Mouse (Mus musculus): ENCODE data around the gene Ggt5. TPM values are rescaled to one million over a fixed set of nuclear protein-coding genes. Genes with fewer than 3 reads are reported as not detected.

The Ggt5 gene
- polyA plus RNA-seq, 2 experiments, result 0.27 to 0.65 TPM

GRCm38 (mm10) chr10:75627490-75627889, 38.4 kb downstream of the Ggt5 start:
- no peaks in the 10 kb centered on the region for H3K36me3 ChIP-seq (replicated peaks; ENCODE audit: control insufficient read depth, insufficient read depth, low read depth)
- no peaks in the 10 kb centered on the region for H3K27me3 ChIP-seq (ENCODE audit: control insufficient read depth, insufficient read depth, low read length)
- no peak overlapping the region for H3K9ac ChIP-seq (replicated peaks)
- no peaks in the 10 kb centered on the region for H3K9me3 ChIP-seq (ENCODE audit: control insufficient read depth, low read length)
- H3K27ac ChIP-seq, result no peak overlapping the region
- no peaks in the 10 kb centered on the region for H3K4me1 ChIP-seq (replicated peaks; ENCODE audit: control insufficient read depth in 2 of 2, insufficient read depth in 2 of 2, low read length in 1 of 2)
- 72% methylated on average over 3 of the region's 3 CpGs for WGBS (ENCODE audit: insufficient replicate concordance)
- H3K4me3 ChIP-seq (ENCODE audit: insufficient read depth in 1 of 2, low read depth in 2 of 2, low read length in 2 of 2), result no peak overlapping the region
- H3K4me2 ChIP-seq (ENCODE audit: low read depth), result no peak overlapping the region
- ATAC-seq (ENCODE audit: insufficient read depth) (no peak), DNase-seq (ENCODE audit: low read depth in 3 of 3, low spot score in 3 of 3) (no peak)
- TF ChIP-seq EP300 (IDR thresholded peaks at IDR 0.05; ENCODE audit: low read depth), result no peak
- TF ChIP-seq CTCF (IDR thresholded peaks at IDR 0.05; ENCODE audit: low read depth), result no peak

GRCm38 (mm10) chr10:75632633-75633032, 43.5 kb downstream of the Ggt5 start:
- H3K27me3 ChIP-seq (ENCODE audit: control insufficient read depth, insufficient read depth, low read length), result no peaks in the 10 kb centered on the region
- no peak overlapping the region for H3K27ac ChIP-seq
- H3K9me3 ChIP-seq (ENCODE audit: control insufficient read depth, low read length), result no peaks in the 10 kb centered on the region
- no peaks in the 10 kb centered on the region for H3K4me1 ChIP-seq (replicated peaks; ENCODE audit: control insufficient read depth in 2 of 2, insufficient read depth in 2 of 2, low read length in 1 of 2)
- no peak overlapping the region for H3K9ac ChIP-seq (replicated peaks)
- TF ChIP-seq CTCF (IDR thresholded peaks at IDR 0.05; ENCODE audit: low read depth), result no peak
- no peak for TF ChIP-seq EP300 (IDR thresholded peaks at IDR 0.05; ENCODE audit: low read depth)
- H3K36me3 ChIP-seq (replicated peaks; ENCODE audit: control insufficient read depth, insufficient read depth, low read depth), result no peaks in the 10 kb centered on the region
- DNase-seq (ENCODE audit: low read depth in 3 of 3, low spot score in 3 of 3) (no peak), ATAC-seq (ENCODE audit: insufficient read depth) (no peak)
- no peak overlapping the region for H3K4me2 ChIP-seq (ENCODE audit: low read depth)
- WGBS (ENCODE audit: insufficient replicate concordance), result 47% methylated on average over 5 of the region's 5 CpGs
- no peak overlapping the region for H3K4me3 ChIP-seq (ENCODE audit: insufficient read depth in 1 of 2, low read depth in 2 of 2, low read length in 2 of 2)

GRCm38 (mm10) chr10:75633048-75633447, 43.9 kb downstream of the Ggt5 start:
- ATAC-seq (ENCODE audit: insufficient read depth) (no peak), DNase-seq (ENCODE audit: low read depth in 3 of 3, low spot score in 3 of 3) (no peak)
- Histone ChIP-seq H3K36me3 (replicated peaks; ENCODE audit: control insufficient read depth, insufficient read depth, low read depth) (no peaks in the 10 kb centered on the region), H3K4me2 (ENCODE audit: low read depth) (no peak overlapping the region), H3K9ac (replicated peaks) (no peak overlapping the region), H3K4me3 (ENCODE audit: insufficient read depth in 1 of 2, low read depth in 2 of 2, low read length in 2 of 2) (no peak overlapping the region), H3K4me1 (replicated peaks; ENCODE audit: control insufficient read depth in 2 of 2, insufficient read depth in 2 of 2, low read length in 1 of 2) (no peaks in the 10 kb centered on the region), H3K27ac (no peak overlapping the region), H3K27me3 (ENCODE audit: control insufficient read depth, insufficient read depth, low read length) (no peaks in the 10 kb centered on the region), H3K9me3 (ENCODE audit: control insufficient read depth, low read length) (no peaks in the 10 kb centered on the region)
- 73% methylated on average over 5 of the region's 5 CpGs for WGBS (ENCODE audit: insufficient replicate concordance)
- TF ChIP-seq EP300 (IDR thresholded peaks at IDR 0.05; ENCODE audit: low read depth) (no peak), CTCF (IDR thresholded peaks at IDR 0.05; ENCODE audit: low read depth) (no peak)

DNA sequence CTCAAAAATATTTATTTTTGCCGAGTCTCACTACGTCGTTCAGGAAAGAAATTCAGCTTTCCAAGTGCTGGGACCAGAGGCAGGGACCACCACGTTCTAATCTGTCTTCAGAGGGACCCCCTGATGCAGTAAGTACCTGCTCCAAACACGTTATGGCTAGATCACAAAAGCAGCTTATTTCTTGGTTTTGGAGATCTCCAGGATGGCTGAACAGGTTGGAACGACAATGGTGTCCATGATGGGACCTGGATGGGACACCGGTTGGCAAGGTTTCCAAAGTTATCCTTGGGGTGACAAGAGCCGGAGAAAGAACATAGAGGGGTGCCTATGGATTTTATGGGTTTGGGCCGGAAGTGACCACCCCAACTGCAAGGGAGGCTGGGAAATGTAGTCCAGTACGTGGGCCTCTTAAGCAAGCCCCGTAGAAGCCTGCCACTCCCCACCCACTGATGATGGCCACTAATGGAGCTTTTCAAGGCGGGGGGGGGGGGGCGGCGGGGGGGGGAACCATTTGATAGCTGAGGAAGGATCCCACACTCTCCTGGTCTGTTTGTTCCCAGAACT, 44.5 kb downstream of the Ggt5 start:
- DNase-seq (ENCODE audit: low read depth in 3 of 3, low spot score in 3 of 3) (no peak), ATAC-seq (ENCODE audit: insufficient read depth) (no peak)
- H3K4me2 ChIP-seq (ENCODE audit: low read depth), result no peak overlapping the region
- no peak overlapping the region for H3K9ac ChIP-seq (replicated peaks)
- WGBS (ENCODE audit: insufficient replicate concordance), result 55% methylated on average over 14 of the region's 14 CpGs
- H3K36me3 ChIP-seq (replicated peaks; ENCODE audit: control insufficient read depth, insufficient read depth, low read depth), result no peaks in the 10 kb centered on the region
- H3K4me3 ChIP-seq (ENCODE audit: insufficient read depth in 1 of 2, low read depth in 2 of 2, low read length in 2 of 2), result no peak overlapping the region
- H3K27ac ChIP-seq, result no peak overlapping the region
- no peaks in the 10 kb centered on the region for H3K9me3 ChIP-seq (ENCODE audit: control insufficient read depth, low read length)
- TF ChIP-seq EP300 (IDR thresholded peaks at IDR 0.05; ENCODE audit: low read depth) (no peak), CTCF (IDR thresholded peaks at IDR 0.05; ENCODE audit: low read depth) (no peak)
- H3K27me3 ChIP-seq (ENCODE audit: control insufficient read depth, insufficient read depth, low read length), result no peaks in the 10 kb centered on the region
- H3K4me1 ChIP-seq (replicated peaks; ENCODE audit: control insufficient read depth in 2 of 2, insufficient read depth in 2 of 2, low read length in 1 of 2), result no peaks in the 10 kb centered on the region

DNA sequence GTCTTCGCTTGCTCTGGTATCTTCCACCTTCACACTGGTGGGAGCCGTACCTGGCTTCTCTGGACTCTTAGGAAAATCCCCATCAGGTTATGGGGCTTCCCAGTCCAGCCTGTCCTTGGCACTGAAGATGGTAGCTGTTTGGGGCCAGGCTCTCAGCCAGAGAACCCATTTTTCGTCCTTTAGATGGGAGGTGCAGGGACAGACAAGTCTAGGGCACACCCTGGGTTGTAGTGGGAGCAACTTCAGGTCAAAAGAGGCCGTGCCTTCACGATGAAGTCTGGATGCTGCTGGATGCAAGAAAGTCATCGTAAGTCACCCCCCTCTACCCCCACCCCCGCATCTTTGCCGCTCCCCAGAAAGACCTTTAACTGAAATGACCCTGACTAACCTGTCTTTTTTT, 45.5 kb downstream of the Ggt5 start:
- H3K4me1 ChIP-seq (replicated peaks; ENCODE audit: control insufficient read depth in 2 of 2, insufficient read depth in 2 of 2, low read length in 1 of 2), result no peaks in the 10 kb centered on the region
- no peaks in the 10 kb centered on the region for H3K9me3 ChIP-seq (ENCODE audit: control insufficient read depth, low read length)
- ATAC-seq (ENCODE audit: insufficient read depth) (no peak), DNase-seq (ENCODE audit: low read depth in 3 of 3, low spot score in 3 of 3) (no peak)
- no peak overlapping the region for H3K4me2 ChIP-seq (ENCODE audit: low read depth)
- no peak overlapping the region for H3K9ac ChIP-seq (replicated peaks)
- TF ChIP-seq CTCF (IDR thresholded peaks at IDR 0.05; ENCODE audit: low read depth) (no peak), EP300 (IDR thresholded peaks at IDR 0.05; ENCODE audit: low read depth) (no peak)
- WGBS (ENCODE audit: insufficient replicate concordance), result 76% methylated on average over 8 of the region's 8 CpGs
- no peak overlapping the region for H3K27ac ChIP-seq
- no peak overlapping the region for H3K4me3 ChIP-seq (ENCODE audit: insufficient read depth in 1 of 2, low read depth in 2 of 2, low read length in 2 of 2)
- no peaks in the 10 kb centered on the region for H3K36me3 ChIP-seq (replicated peaks; ENCODE audit: control insufficient read depth, insufficient read depth, low read depth)
- no peaks in the 10 kb centered on the region for H3K27me3 ChIP-seq (ENCODE audit: control insufficient read depth, insufficient read depth, low read length)
